Mouse (Mus musculus) 416B (cell line): ENCODE measurements at regions not wholly inside any gene's neighbourhood (a gene's known extent, or its start where the extent isn't known, plus 50 kb on each side); places are given as distances from the start of the nearest gene placed in this dataset.

Experiments
- DNase-seq: peaks from one replicate; pipeline ENCODE4 v3.0.0; 2011; ENCODE audit warnings: low read depth

GRCm38 (mm10) chr1:15155046-15155445 lies 938.1 kb downstream of the 4930444P10Rik start:
- no peak for DNase-seq

- DNase-seq: no peak
Observed at GRCm38 (mm10) chr1:15153952-15154351, 939.2 kb downstream of the 4930444P10Rik start.

GRCm38 (mm10) chr1:15143922-15144591 lies 949.1 kb downstream of the 4930444P10Rik start:
- DNase-seq: no peak

GRCm38 (mm10) chr1:15118462-15118861 lies 974.7 kb downstream of the 4930444P10Rik start:
- DNase-seq: peak; percentile 3

- no peak for DNase-seq
Observed at GRCm38 (mm10) chr1:15111420-15111819, 981.7 kb downstream of the 4930444P10Rik start.

- DNase-seq: no peak
Observed at GRCm38 (mm10) chr1:15070331-15070730, 1022.8 kb downstream of the 4930444P10Rik start.

- DNase-seq: no peak
Observed at GRCm38 (mm10) chr1:15034047-15034446, 1059.1 kb downstream of the 4930444P10Rik start.

- no peak for DNase-seq
Observed at GRCm38 (mm10) chr1:15018460-15018779, 1074.7 kb downstream of the 4930444P10Rik start.

- no peak for DNase-seq
Observed at GRCm38 (mm10) chr1:15017689-15018459, 1075.3 kb downstream of the 4930444P10Rik start.

GRCm38 (mm10) chr1:15007663-15008344 lies 1085.3 kb downstream of the 4930444P10Rik start:
- peak; percentile 54 for DNase-seq

- DNase-seq: no peak
Observed at GRCm38 (mm10) chr1:14995348-14995747, 1097.8 kb downstream of the 4930444P10Rik start.

GRCm38 (mm10) chr1:14980093-14980711 lies 1112.9 kb downstream of the 4930444P10Rik start:
- DNase-seq: peak; percentile 17
